Comparison of ENCODE assay signal across 8 mouse cellular contexts in the genomic region with DNA sequence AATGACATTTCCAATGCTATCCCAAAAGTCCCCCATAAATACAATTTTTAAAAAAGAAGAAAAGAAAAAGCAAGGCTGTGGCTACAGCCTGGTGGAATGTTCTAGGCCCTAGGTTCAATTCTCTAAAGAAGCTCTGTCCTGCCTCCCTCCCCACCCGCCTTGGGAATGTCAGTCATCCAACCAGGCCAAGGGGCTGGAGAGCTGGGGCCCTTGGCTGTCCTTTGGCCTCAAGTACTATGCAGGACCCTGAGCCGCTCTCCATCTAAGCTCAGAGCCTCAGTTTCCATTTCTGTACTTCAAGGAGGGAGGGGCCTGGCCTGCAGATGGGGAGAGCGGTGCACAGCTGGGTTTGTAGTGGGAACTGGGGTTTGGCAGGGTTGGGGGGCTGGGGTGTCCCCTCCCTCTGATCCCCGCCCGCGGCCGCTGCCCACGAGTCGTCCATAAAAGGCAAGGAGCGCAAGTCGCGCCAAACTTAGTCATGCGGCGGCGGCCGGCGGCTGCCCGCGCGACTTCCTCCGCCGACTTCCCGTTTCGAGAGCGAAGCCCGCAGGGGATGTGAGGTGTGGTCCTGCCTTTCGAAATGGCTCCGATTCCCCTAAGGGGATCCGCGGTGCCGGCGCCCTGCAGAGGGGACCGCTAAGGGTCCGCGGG. TPM values are rescaled to one million over a fixed set of nuclear protein-coding genes. Genes with fewer than 3 reads are reported as not detected.
DNase-seq lines count a peak whose midpoint lies in the region; ATAC-seq and TF ChIP-seq lines count a peak whose summit lies in the region.

No protein-coding gene starts in this region.

- H3K9me3 ChIP-seq in forebrain, embryonic 14.5 days (replicated peaks; ENCODE audit: control insufficient read depth, low read length) = no peaks in the 10 kb centered on the region
- H3K9me3 ChIP-seq in neural tube, embryonic 13.5 days = no peaks in the 10 kb centered on the region

- H3K4me1 ChIP-seq in forebrain, embryonic 14.5 days (ENCODE audit: control insufficient read depth, insufficient read depth, low read length) = 0 out of 2 replicates have a peak, but pooled peaks cover 6% of the 10 kb centered on the region
- H3K4me1 ChIP-seq in lung, adult 2 months (ENCODE audit: control insufficient read depth, insufficient read depth, low read length) = peaks cover 3% of the 10 kb centered on the region
- H3K4me1 ChIP-seq in neural tube, embryonic 13.5 days (replicated peaks) = peaks cover 19% of the 10 kb centered on the region

- TF ChIP-seq CTCF in lung, adult 2 months (IDR thresholded peaks at IDR 0.05; ENCODE audit: insufficient read depth, low read length) = no peak

- WGBS in forebrain, embryonic 14.5 days = 5% methylated on average over 35 of the region's 35 CpGs
- 1% methylated on average over 35 of the region's 35 CpGs for WGBS in lung, adult 2 months
- WGBS in neural tube, embryonic 13.5 days = 4% methylated on average over 35 of the region's 35 CpGs

- H3K4me2 ChIP-seq in forebrain, embryonic 14.5 days (ENCODE audit: low read length) = peak overlapping the region; percentile 60
- peak overlapping the region; percentile 63 for H3K4me2 ChIP-seq in neural tube, embryonic 13.5 days

- no peaks in the 10 kb centered on the region for H3K36me3 ChIP-seq in forebrain, embryonic 14.5 days (ENCODE audit: control insufficient read depth, insufficient read depth, low read length)
- no peaks in the 10 kb centered on the region for H3K36me3 ChIP-seq in neural tube, embryonic 13.5 days

- H3K9ac ChIP-seq in forebrain, embryonic 14.5 days (ENCODE audit: low read length) = peak overlapping the region; percentile 52
- H3K9ac ChIP-seq in neural tube, embryonic 13.5 days = peak overlapping the region; percentile 64

- peak; percentile 88 to 89 for DNase-seq in B cell, adult 2 months
- peak; percentile 90 for DNase-seq in adrenal gland, adult 2 months
- DNase-seq in forebrain, embryonic 14.5 days (ENCODE audit: low spot score) = peak; percentile 34
- DNase-seq in heart, postnatal 10 days = peak; percentile 89 to 91
- DNase-seq in kidney, postnatal 36 days = peak; percentile 80 to 85
- DNase-seq in lung, adult 2 months = peak; percentile 82
- peak; percentile 76 to 83 for DNase-seq in thymus, adult 18-20 months

- no peak overlapping the region for H3K27ac ChIP-seq in forebrain, embryonic 14.5 days (ENCODE audit: low read depth, low read length)
- H3K27ac ChIP-seq in neural tube, embryonic 13.5 days (replicated peaks) = peak overlapping the region; percentile 33; the same call in 1 of the 2 replicates

- peak; percentile 42; the same call in 1 of the 2 replicates for ATAC-seq in forebrain, embryonic 14.5 days
- no peak for ATAC-seq in neural tube, embryonic 13.5 days (ENCODE audit: low read depth)

- intact Hi-C loops in heart, postnatal 10 days (cut with DNase I) = loop anchor here (1.0 kb wide), 1 partner anchor 24 kb away; no protein-coding TSS in a partner anchor

- peak; percentile 68; the same call in 1 of the 2 replicates for TF ChIP-seq POLR2A in lung, adult 2 months (IDR thresholded peaks at IDR 0.05; ENCODE audit: borderline replicate concordance, extremely low read depth, low read depth, low read length)

- H3K4me3 ChIP-seq in forebrain, embryonic 14.5 days (ENCODE audit: low read depth, low read length) = peak overlapping the region; percentile 26
- peak overlapping the region; percentile 60 for H3K4me3 ChIP-seq in lung, adult 2 months (replicated peaks; ENCODE audit: extremely low read depth, low read depth, low read length)
- H3K4me3 ChIP-seq in neural tube, embryonic 13.5 days = peak overlapping the region; percentile 39

- H3K27me3 ChIP-seq in forebrain, embryonic 14.5 days (replicated peaks; ENCODE audit: control insufficient read depth, insufficient read depth, low read length) = no peaks in the 10 kb centered on the region
- peaks cover 6% of the 10 kb centered on the region for H3K27me3 ChIP-seq in neural tube, embryonic 13.5 days

RNA-seq across cellular contexts. Expression of gene Actb, which starts 22.3 kb away (rescaled TPM):
- 1,000 to 10,000 TPM; 3,681 to 3,786 TPM for total RNA-seq in adrenal gland, adult 2 months (2021)
- polyA plus RNA-seq in adrenal gland, adult 2 months (2012; rRNA removed) = 3,805 and 4,221 TPM in 2 replicates
- polyA plus RNA-seq in forebrain, embryonic 14.5 days (2014; fragmentation: Nextera tagmentation; extraction: Ambion mirVana) = 18,122 and 18,216 TPM in 2 replicates
- total RNA-seq in heart, postnatal 10 days (2021) = 1,000 to 10,000 TPM; 1,831 to 2,004 TPM
- polyA plus RNA-seq in lung, adult 2 months (2012; rRNA removed) = 5,708 and 6,451 TPM in 2 replicates
- polyA plus RNA-seq in neural tube, embryonic 13.5 days (2015; fragmentation: Nextera tagmentation; extraction: Ambion mirVana) = 15,088 and 16,772 TPM in 2 replicates

RNA-seq across cellular contexts. Expression of gene Fscn1, which starts 31.3 kb away (rescaled TPM):
- 10 to 100 TPM; 24.6 to 42.9 TPM for total RNA-seq in adrenal gland, adult 2 months (2021)
- 129 and 134 TPM in 2 replicates for polyA plus RNA-seq in adrenal gland, adult 2 months (2012; rRNA removed)
- 477 and 560 TPM in 2 replicates for polyA plus RNA-seq in forebrain, embryonic 14.5 days (2014; fragmentation: Nextera tagmentation; extraction: Ambion mirVana)
- 100 to 1,000 TPM; 103 to 132 TPM for total RNA-seq in heart, postnatal 10 days (2021)
- 21.0 and 26.3 TPM in 2 replicates for polyA plus RNA-seq in lung, adult 2 months (2012; rRNA removed)
- polyA plus RNA-seq in neural tube, embryonic 13.5 days (2015; fragmentation: Nextera tagmentation; extraction: Ambion mirVana) = 517 and 659 TPM in 2 replicates

RNA-seq across cellular contexts. Expression of gene Fbxl18, which starts 33.7 kb away (rescaled TPM):
- total RNA-seq in adrenal gland, adult 2 months (2021) = 10 to 100 TPM in 1 of 2 experiments, 1 to 10 TPM in 1; 9.6 to 11.4 TPM
- polyA plus RNA-seq in adrenal gland, adult 2 months (2012; rRNA removed) = 42.3 and 44.3 TPM in 2 replicates
- polyA plus RNA-seq in forebrain, embryonic 14.5 days (2014; fragmentation: Nextera tagmentation; extraction: Ambion mirVana) = 14.5 and 20.8 TPM in 2 replicates
- total RNA-seq in heart, postnatal 10 days (2021) = 1 to 10 TPM; 8.8 to 9.2 TPM
- 21.3 and 22.5 TPM in 2 replicates for polyA plus RNA-seq in lung, adult 2 months (2012; rRNA removed)
- polyA plus RNA-seq in neural tube, embryonic 13.5 days (2015; fragmentation: Nextera tagmentation; extraction: Ambion mirVana) = 25.5 and 28.2 TPM in 2 replicates

Comparison
In these comparisons a context has a peak if more than half of its experiments do, and no peak if none do; other contexts are left out.
1. DNase-seq: peak in every context shown above with its lines; median percentile 90 in adrenal gland, adult 2 months; 90 in heart, postnatal 10 days; 88 in B cell, adult 2 months; 82 in kidney, postnatal 36 days; 82 in lung, adult 2 months; 80 in thymus, adult 18-20 months; 34 in forebrain, embryonic 14.5 days.